Mouse (Mus musculus) forebrain, embryonic 15.5 days (tissue): ENCODE results near the gene Fgfr2. TPM values are rescaled to one million over a fixed set of nuclear protein-coding genes. Genes with fewer than 3 reads are reported as not detected.

Experiments used
- ATAC-seq: fragments of 200-750 bp; cut with Nextera tagmentation; replicated peaks from 2 replicates; pipeline ENCODE4 v1.8.0; 2017; ENCODE audit warnings: mild to moderate bottlenecking, moderate TSS enrichment, moderate library complexity
- H3K27ac ChIP-seq: fragments of 300-500 bp; sonication (generic); replicated peaks from 2 replicates; pipeline ENCODE4 v1.5.1; 2015; ENCODE audit warnings: mild to moderate bottlenecking, inconsistent platforms
- H3K27me3 ChIP-seq: fragments of 300-500 bp; sonication (generic); 2 replicates; pipeline ENCODE4 v1.6.1; 2015; ENCODE audit warnings: inconsistent platforms
- H3K36me3 ChIP-seq: fragments of 300-500 bp; sonication (generic); 2 replicates; pipeline ENCODE4 v1.6.1; 2015; ENCODE audit warnings: mild to moderate bottlenecking, inconsistent platforms
- H3K4me1 ChIP-seq: fragments of 300-500 bp; sonication (generic); 2 replicates; pipeline ENCODE4 v1.6.1; 2015; ENCODE audit warnings: inconsistent platforms
- H3K4me2 ChIP-seq: fragments of 300-500 bp; sonication (generic); replicated peaks from 2 replicates; pipeline ENCODE4 v1.6.1; 2015; ENCODE audit warnings: mild to moderate bottlenecking, inconsistent platforms
- H3K4me3 ChIP-seq: fragments of 300-500 bp; sonication (generic); 2 replicates; pipeline ENCODE4 v1.5.1; 2015; ENCODE audit warnings: mild to moderate bottlenecking, inconsistent platforms
- H3K9ac ChIP-seq: fragments of 300-500 bp; sonication (generic); replicated peaks from 2 replicates; pipeline ENCODE4 v1.6.1; 2015; ENCODE audit warnings: mild to moderate bottlenecking, inconsistent platforms
- H3K9me3 ChIP-seq: fragments of 300-500 bp; sonication (generic); 2 replicates; pipeline ENCODE4 v1.6.1; 2016; ENCODE audit warnings: inconsistent platforms
- WGBS: fragments of 180-500 bp; shearing (Covaris S2); methylation state at CpG from one replicate; pipeline ENCODE4 v1.1.7; 2015; ENCODE audit warnings: mixed read lengths; 5-methylcytosine and 5-hydroxymethylcytosine counted together
- polyA plus RNA-seq: library from polyadenylated mRNA; unstranded; fragments of >200 nt; fragmentation: Nextera tagmentation; extraction: Ambion mirVana; gene quantifications from 2 replicates; pipeline ENCODE4 v1.2.1, GENCODE M21; 2015

The Fgfr2 gene
- polyA plus RNA-seq, 1 experiment from 2014 or later, result 48.1 TPM

DNA sequence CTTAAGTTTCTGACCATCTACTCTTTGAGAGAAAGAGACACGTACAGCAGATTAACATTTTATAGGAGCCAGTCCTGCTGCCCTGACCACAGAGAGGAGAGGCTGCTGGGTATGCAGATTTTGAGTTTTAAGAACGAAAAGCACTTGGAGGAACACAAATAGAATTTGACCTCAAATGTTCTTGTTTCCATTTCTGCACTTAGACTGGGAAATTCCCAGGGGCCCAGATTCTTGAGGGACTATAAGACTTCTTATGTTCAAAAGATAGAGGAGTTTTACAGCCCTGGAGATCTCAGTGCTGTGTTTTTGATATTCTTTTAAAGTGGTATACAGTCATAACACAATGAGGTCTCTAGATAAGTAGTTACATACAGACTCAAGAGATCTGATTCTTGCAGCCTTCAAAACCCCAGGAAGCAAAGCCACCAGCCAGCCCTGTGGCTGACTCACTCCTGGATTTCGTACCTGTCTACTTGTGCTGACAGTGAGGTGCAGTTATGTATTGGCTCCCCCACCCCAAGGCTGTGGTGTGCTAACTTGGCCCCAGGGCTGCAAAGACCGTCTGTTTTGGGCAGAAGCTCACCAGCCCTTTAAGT lies 358.2 kb downstream of the Fgfr2 start:
- Histone ChIP-seq H3K36me3 (no peaks in the 10 kb centered on the region; the same call in 1 of the 2 replicates), H3K4me3 (no peak overlapping the region), H3K4me1 (peaks cover 44% of the 10 kb centered on the region), H3K27me3 (no peaks in the 10 kb centered on the region), H3K27ac (no peak overlapping the region), H3K4me2 (no peak overlapping the region), H3K9ac (no peak overlapping the region), H3K9me3 (no peaks in the 10 kb centered on the region)
- WGBS, result 81% methylated on average over 4 of the region's 4 CpGs
- no peak for ATAC-seq

DNA sequence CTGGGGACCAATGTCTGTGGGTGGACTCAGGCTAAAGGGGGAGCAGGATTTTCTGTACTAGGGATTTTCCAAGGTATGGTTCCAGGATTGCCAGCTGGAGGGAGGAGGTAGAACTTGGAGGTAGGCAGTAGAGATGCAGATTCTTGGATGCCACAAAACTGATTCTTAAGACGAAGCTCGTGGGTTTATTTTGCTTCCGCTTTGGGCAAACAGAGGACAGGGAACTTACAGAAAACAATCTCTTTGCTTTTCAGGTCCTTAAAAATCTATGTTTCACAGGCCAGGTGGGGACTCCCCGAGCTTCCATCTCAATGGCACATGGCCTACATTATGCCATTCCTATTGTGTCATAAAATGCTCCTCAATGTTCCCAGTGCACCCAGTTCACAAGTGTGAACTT lies 358.8 kb downstream of the Fgfr2 start:
- H3K27ac ChIP-seq, result no peak overlapping the region
- H3K9me3 ChIP-seq, result no peaks in the 10 kb centered on the region
- H3K27me3 ChIP-seq, result no peaks in the 10 kb centered on the region
- no peak for ATAC-seq
- H3K4me1 ChIP-seq, result peaks cover 51% of the 10 kb centered on the region
- no peak overlapping the region for H3K9ac ChIP-seq
- no peak overlapping the region for H3K4me2 ChIP-seq
- no peaks in the 10 kb centered on the region; the same call in 1 of the 2 replicates for H3K36me3 ChIP-seq
- WGBS, result 88% methylated on average over 4 of the region's 4 CpGs
- H3K4me3 ChIP-seq, result no peak overlapping the region

DNA sequence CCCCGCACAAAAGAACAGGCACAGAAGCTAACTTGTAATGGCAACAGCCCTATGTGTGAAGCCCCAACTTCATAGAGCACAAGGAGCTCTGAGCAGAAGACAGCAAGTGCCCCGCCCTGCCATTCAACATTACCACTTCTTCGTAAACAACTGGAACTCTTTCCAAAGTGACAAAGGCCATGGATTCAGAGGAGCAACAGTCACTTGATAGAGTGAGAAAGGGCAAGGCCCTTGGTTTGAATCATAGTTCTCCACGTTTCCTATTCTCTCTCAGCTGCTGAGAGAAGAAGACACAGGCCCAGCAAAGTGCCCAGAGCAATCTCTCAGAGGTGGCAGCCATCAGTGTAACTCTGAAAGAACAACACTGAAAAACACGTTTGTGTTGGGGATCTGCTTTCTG lies 359.2 kb downstream of the Fgfr2 start:
- Histone ChIP-seq H3K36me3 (no peaks in the 10 kb centered on the region; the same call in 1 of the 2 replicates), H3K4me2 (no peak overlapping the region), H3K27me3 (no peaks in the 10 kb centered on the region), H3K9ac (no peak overlapping the region), H3K4me3 (no peak overlapping the region), H3K9me3 (no peaks in the 10 kb centered on the region), H3K27ac (no peak overlapping the region), H3K4me1 (peaks cover 53% of the 10 kb centered on the region)
- ATAC-seq, result no peak
- 90% methylated on average over 5 of the region's 5 CpGs for WGBS

DNA sequence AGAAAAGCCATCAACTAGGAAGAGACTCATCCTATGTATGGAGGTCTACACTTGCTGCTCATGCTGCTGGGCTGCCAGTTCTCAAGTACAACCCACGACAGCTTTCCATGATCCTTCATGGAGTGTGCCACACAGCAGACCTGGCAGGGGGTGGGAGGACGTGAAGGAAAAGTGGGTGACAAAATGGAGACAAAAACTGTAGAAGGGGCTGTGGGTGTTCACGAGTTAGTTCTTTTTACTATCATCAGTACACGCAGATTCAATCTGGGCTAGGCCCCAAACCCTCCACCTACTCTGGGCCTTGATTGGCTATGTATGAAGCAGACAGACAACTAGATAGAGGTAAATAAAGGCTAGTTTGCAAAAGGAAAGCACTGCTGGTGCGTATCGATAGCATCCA lies 359.8 kb downstream of the Fgfr2 start:
- Histone ChIP-seq H3K36me3 (peaks cover 2% of the 10 kb centered on the region; the same call in 1 of the 2 replicates), H3K9ac (no peak overlapping the region), H3K4me2 (no peak overlapping the region), H3K27me3 (no peaks in the 10 kb centered on the region), H3K4me1 (peaks cover 47% of the 10 kb centered on the region), H3K9me3 (no peaks in the 10 kb centered on the region), H3K4me3 (no peak overlapping the region), H3K27ac (no peak overlapping the region)
- WGBS, result 94% methylated on average over 6 of the region's 6 CpGs
- no peak for ATAC-seq

DNA sequence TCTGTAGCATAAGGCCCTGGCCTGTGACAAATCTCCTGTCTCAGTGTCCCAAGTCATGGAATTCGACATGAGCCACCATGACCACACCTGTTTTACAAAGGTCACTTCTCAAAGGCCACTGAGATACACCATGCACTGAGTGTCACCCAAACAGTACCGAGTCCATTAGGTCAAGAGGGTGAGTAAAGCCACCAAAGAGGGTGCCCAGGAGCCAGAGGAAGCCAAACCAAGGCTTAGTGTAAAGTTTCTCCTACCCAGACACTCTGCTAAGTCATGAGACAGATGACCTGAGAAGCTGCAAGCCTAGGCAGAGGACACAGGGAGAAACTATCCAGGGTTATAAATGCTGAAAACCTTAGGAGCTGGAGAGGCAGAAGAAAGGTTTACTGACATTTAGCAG lies 361.7 kb downstream of the Fgfr2 start:
- Histone ChIP-seq H3K9me3 (no peaks in the 10 kb centered on the region), H3K27me3 (no peaks in the 10 kb centered on the region), H3K4me2 (no peak overlapping the region), H3K9ac (no peak overlapping the region), H3K36me3 (peaks cover 8% of the 10 kb centered on the region), H3K4me3 (no peak overlapping the region), H3K4me1 (peaks cover 28% of the 10 kb centered on the region), H3K27ac (no peak overlapping the region)
- 96% methylated on average over 2 of the region's 2 CpGs for WGBS
- no peak for ATAC-seq

DNA sequence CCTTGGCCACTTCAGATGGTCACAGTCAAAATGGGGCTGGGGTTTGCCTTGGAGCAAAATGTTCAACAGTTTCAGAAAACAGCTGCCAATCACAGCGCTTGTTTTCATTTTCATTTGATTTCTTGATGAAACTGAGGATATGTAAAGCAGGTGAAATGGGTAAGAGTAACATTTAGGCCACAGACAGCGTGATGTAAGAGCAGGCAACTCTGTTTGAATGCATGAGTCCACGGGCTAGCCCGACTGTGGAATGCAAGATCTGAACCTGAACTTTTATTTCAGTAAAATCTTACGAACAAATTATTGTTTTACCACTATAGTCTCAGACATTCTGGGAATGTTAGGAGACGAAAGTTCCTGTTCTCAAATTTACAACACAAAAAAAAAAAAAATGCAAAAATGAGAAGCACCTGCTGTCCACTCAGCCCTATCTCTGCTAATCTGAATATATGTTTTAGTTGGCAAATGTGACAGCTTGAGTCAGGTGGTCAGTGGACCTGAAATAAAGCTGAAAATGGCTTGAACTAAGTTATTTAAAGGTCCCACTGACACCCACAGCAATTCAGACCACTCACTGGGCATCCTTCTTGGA lies 362.5 kb downstream of the Fgfr2 start:
- Histone ChIP-seq H3K9ac (no peak overlapping the region), H3K36me3 (peaks cover 8% of the 10 kb centered on the region), H3K4me2 (no peak overlapping the region), H3K27me3 (no peaks in the 10 kb centered on the region), H3K27ac (peak overlapping the region; percentile 74), H3K9me3 (no peaks in the 10 kb centered on the region), H3K4me3 (no peak overlapping the region), H3K4me1 (peaks cover 20% of the 10 kb centered on the region)
- WGBS, result 92% methylated on average over 6 of the region's 6 CpGs
- no peak for ATAC-seq

DNA sequence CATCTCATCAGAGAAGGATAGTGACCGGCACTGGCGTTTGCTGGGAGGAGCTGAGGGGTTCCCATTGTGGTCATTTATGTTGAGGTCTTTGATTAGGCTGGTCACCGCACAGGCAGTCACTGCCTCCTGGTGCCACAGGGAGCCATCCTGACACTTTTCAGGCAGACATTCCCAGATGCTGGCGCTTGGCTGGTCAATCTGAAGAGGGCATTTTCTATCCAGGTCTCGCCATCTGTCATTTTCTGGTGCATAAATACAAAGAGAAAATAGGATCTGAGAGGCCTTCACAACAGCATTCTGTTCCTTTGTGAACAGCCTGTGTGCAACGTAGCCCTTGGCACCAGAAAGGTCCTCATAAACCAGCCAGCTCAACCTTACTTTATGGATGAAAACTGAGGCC lies 363.2 kb downstream of the Fgfr2 start:
- Histone ChIP-seq H3K4me3 (no peak overlapping the region), H3K27ac (peak overlapping the region; percentile 74), H3K9ac (no peak overlapping the region), H3K36me3 (peaks cover 8% of the 10 kb centered on the region), H3K27me3 (no peaks in the 10 kb centered on the region), H3K4me1 (peaks cover 17% of the 10 kb centered on the region), H3K9me3 (no peaks in the 10 kb centered on the region), H3K4me2 (no peak overlapping the region)
- WGBS, result 59% methylated on average over 6 of the region's 6 CpGs
- no peak for ATAC-seq

DNA sequence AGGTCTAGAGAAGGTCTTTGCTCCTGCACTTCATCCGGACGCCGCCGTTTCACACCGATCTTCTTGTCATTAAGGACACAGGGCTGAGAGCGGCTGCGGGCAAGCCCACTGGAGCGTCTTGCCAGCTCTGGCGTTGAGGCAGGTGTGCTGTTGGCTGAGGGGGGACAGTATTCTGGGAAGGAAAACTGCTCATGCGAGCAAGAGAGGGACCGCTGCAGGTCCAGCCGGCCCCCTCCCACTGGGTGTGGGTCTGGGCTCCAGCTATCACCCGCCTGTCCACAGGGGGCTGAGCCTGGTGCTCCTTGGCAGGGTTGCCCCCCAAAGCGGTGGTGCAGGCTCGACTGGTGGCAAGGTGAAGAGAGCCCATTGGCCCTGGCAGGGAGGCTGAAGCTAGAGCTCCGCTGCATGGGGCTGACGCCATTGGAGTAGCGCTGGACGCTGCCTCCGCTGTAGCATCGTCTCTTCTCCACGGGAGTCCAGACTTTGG lies 363.7 kb downstream of the Fgfr2 start:
- Histone ChIP-seq H3K27ac (peak overlapping the region; percentile 74), H3K36me3 (peaks cover 8% of the 10 kb centered on the region), H3K4me2 (no peak overlapping the region), H3K4me1 (peaks cover 21% of the 10 kb centered on the region), H3K9ac (no peak overlapping the region), H3K27me3 (no peaks in the 10 kb centered on the region), H3K9me3 (no peaks in the 10 kb centered on the region), H3K4me3 (no peak overlapping the region)
- WGBS, result 77% methylated on average over 22 of the region's 22 CpGs
- peak; percentile 51 for ATAC-seq

DNA sequence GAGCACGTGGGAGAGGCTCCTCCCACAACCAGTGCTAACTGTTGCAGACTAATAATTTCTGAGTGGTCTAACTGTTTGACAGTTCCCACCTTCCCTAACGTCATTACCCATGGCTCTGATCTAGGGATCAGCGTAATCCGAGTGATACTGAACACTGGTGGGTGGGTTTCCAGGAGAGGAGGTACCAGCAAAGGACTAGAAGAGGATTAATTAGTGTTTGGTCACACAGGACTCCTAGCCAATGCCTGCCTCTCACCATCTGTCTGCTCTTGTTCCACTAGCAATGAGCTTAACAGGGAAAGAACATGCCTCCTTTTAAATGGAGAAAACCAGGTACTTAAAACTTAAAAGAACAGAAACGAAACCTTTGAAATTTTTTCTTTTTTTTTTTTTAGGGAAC lies 364.3 kb downstream of the Fgfr2 start:
- Histone ChIP-seq H3K9ac (no peak overlapping the region), H3K27me3 (no peaks in the 10 kb centered on the region), H3K36me3 (peaks cover 8% of the 10 kb centered on the region), H3K27ac (peak overlapping the region; percentile 74), H3K4me3 (no peak overlapping the region), H3K9me3 (no peaks in the 10 kb centered on the region), H3K4me1 (peaks cover 27% of the 10 kb centered on the region), H3K4me2 (no peak overlapping the region)
- WGBS, result 49% methylated on average over 5 of the region's 5 CpGs
- ATAC-seq, result peak; percentile 47; the same call in 1 of the 2 replicates

DNA sequence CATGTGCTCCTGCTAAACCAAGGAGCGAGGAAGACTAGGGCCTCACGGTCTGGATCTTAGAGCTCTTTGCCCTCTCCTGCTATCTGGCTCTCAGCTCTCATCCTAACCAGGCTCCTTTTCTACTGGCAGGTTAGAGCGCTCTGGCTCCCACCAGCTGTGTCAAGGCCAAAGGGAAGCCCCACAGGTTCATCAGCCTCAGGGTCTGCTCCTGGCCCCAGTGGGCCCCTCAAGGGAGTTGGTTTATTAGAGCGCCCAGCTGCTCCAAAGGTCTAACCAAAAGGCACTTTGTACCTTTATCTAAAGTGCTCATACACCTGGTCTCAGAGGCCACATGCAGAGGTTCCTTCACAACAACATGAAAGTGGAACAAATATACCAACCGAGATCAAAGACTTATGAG lies 366.8 kb downstream of the Fgfr2 start:
- Histone ChIP-seq H3K4me2 (no peak overlapping the region), H3K9ac (no peak overlapping the region), H3K4me1 (peaks cover 33% of the 10 kb centered on the region), H3K27me3 (no peaks in the 10 kb centered on the region), H3K4me3 (no peak overlapping the region), H3K27ac (no peak overlapping the region), H3K36me3 (peaks cover 8% of the 10 kb centered on the region), H3K9me3 (no peaks in the 10 kb centered on the region)
- 93% methylated on average over 5 of the region's 5 CpGs for WGBS
- no peak for ATAC-seq

DNA sequence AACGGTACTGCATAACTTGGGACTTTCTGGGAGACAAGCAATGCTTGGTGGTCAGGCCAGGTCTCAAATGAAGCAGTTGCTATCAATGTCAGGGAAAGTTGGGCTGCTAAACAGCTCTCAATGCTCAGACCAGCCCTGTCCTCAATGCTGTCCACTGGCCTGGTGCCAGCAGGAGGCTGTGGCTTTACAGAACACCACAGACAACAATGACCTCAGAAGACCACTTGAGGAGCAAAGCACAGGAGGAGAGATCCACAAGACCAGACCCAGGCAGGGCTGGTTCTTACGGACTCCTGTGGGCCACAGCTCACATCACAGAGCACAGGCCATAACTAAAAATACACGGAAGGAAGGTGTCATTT lies 368.8 kb downstream of the Fgfr2 start:
- no peak for ATAC-seq
- WGBS, result 62% methylated on average over 3 of the region's 3 CpGs
- peaks cover 8% of the 10 kb centered on the region for H3K36me3 ChIP-seq
- peak overlapping the region; percentile 55 for H3K27ac ChIP-seq
- H3K4me3 ChIP-seq, result no peak overlapping the region
- no peak overlapping the region for H3K9ac ChIP-seq
- no peak overlapping the region for H3K4me2 ChIP-seq
- no peaks in the 10 kb centered on the region for H3K9me3 ChIP-seq
- peaks cover 22% of the 10 kb centered on the region for H3K4me1 ChIP-seq
- no peaks in the 10 kb centered on the region for H3K27me3 ChIP-seq

DNA sequence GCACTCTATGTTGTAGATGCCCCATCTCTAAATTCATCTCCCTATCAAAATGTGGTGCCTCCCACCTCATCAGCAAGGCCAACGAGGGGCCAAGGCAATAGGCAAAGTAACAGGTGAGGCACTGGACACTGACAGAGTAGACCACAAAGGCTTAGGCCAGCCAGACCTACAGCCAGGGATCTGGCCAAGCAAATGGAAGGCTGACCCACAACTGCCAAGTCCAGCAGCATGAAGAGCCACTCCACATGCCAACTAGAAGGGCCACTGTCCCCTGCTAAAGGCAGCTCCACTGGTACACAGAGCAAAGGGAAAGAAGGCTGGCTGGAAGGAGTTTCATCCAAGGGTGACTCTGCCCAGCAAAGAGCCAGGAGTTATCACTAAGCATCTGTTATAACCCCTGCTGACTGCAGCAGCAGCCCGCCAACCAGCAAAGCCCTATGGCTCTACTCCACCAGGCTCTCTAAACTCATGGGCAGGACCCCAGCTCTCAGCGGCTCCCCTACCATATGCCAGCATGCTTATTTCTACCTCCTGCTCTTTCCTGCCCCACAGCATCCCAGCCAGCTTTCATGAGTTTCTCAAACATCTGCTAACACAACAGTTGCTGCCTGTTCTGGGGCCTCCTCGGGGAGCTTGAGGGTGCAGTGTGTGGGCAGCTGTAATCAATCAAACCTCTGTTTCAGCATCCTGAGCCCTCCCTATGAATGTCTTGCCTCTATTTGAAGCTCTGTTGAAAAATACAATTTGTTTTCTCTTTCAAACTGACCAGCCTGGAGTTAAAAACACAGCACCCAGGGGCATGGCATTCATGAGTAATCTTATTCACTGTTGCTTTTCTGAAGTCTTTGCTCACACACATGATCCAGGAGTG lies 369.4 kb downstream of the Fgfr2 start:
- ATAC-seq, result peak; percentile 53

More for the DNA sequence above, 369.4 kb downstream of the Fgfr2 start:
- no peak overlapping the region for H3K4me2 ChIP-seq
- H3K27me3 ChIP-seq, result no peaks in the 10 kb centered on the region
- H3K4me3 ChIP-seq, result no peak overlapping the region
- peaks cover 18% of the 10 kb centered on the region for H3K4me1 ChIP-seq
- no peaks in the 10 kb centered on the region for H3K9me3 ChIP-seq
- H3K27ac ChIP-seq, result peak overlapping the region; percentile 55
- no peak overlapping the region for H3K9ac ChIP-seq
- peaks cover 8% of the 10 kb centered on the region for H3K36me3 ChIP-seq
- 54% methylated on average over 4 of the region's 4 CpGs for WGBS
